In genomic region chr17:49512671-49513085, GRCm38 (mm10) we compare ENCODE assay signal across 9 mouse cellular contexts. TPM values are rescaled to one million over a fixed set of nuclear protein-coding genes. Genes with fewer than 3 reads are reported as not detected.
DNase-seq lines count a peak whose midpoint lies in the region; ATAC-seq and TF ChIP-seq lines count a peak whose summit lies in the region.
"Had no signal": no experiment of that assay in that cellular context is flagged by ENCODE, and none has a peak within 500 bp of the region (broad histone marks: within the 10 kb centered on the region; RNA-seq: fewer than 3 reads in every experiment).

No protein-coding gene starts in this region.

- no peak overlapping the region for H3K4me3 ChIP-seq in neural tube, embryonic 13.5 days
- H3K4me3 ChIP-seq in hindbrain, postnatal 0 days (ENCODE audit: low read length): no peak overlapping the region

- H3K4me1 ChIP-seq in neural tube, embryonic 13.5 days (replicated peaks): peaks cover 17% of the 10 kb centered on the region
- peaks cover 3% of the 10 kb centered on the region; the same call in 1 of the 2 replicates for H3K4me1 ChIP-seq in hindbrain, postnatal 0 days (ENCODE audit: insufficient read depth, low read length)

- H3K27ac ChIP-seq in neural tube, embryonic 13.5 days (replicated peaks): no peak overlapping the region
- no peak overlapping the region for H3K27ac ChIP-seq in hindbrain, postnatal 0 days

- no peaks in the 10 kb centered on the region for H3K9me3 ChIP-seq in neural tube, embryonic 13.5 days
- no peaks in the 10 kb centered on the region for H3K9me3 ChIP-seq in hindbrain, postnatal 0 days (ENCODE audit: low read length)

- WGBS in neural tube, embryonic 13.5 days: 44% methylated on average over 5 of the region's 5 CpGs
- 35% methylated on average over 5 of the region's 5 CpGs for WGBS in hindbrain, postnatal 0 days

- DNase-seq in neural tube, embryonic 10.5 days (ENCODE audit: extremely low spot score, low spot score): no peak
- DNase-seq in hindbrain, postnatal 0 days (ENCODE audit: low spot score): peak; percentile 75
- DNase-seq in lung, postnatal 4 days: peak; percentile 25 to 52
- no peak for DNase-seq in right cerebral cortex, postnatal 14 days
- DNase-seq: thymus, postnatal 36 days had no signal

- no peak for TF ChIP-seq CTCF in hindbrain, postnatal 0 days (IDR thresholded peaks at IDR 0.05; ENCODE audit: low read depth)

- H3K36me3 ChIP-seq in neural tube, embryonic 13.5 days: no peaks in the 10 kb centered on the region
- H3K36me3 ChIP-seq in hindbrain, postnatal 0 days (ENCODE audit: insufficient read depth, low read length): no peaks in the 10 kb centered on the region

- ATAC-seq in neural tube, embryonic 13.5 days (ENCODE audit: low read depth): peak; percentile 76; the same call in 1 of the 2 replicates
- peak; percentile 69 for ATAC-seq in cerebellum, adult (ENCODE audit: insufficient number of reproducible peaks, low FRiP score, low TSS enrichment)
- ATAC-seq in hindbrain, postnatal 0 days: peak; percentile 67
- ATAC-seq in monocyte, adult 5-6 weeks (replicated peaks; ENCODE audit: insufficient number of reproducible peaks, low FRiP score, low TSS enrichment, poor library complexity, severe bottlenecking): no peak
- ATAC-seq in megakaryocyte-erythroid progenitor cell, adult 5-6 weeks (replicated peaks; ENCODE audit: low FRiP score, low TSS enrichment, poor library complexity, severe bottlenecking): no peak

- H3K9ac ChIP-seq in neural tube, embryonic 13.5 days: no peak overlapping the region
- no peak overlapping the region for H3K9ac ChIP-seq in hindbrain, postnatal 0 days (replicated peaks; ENCODE audit: low read length)

- no peak overlapping the region for H3K4me2 ChIP-seq in neural tube, embryonic 13.5 days
- no peak overlapping the region for H3K4me2 ChIP-seq in hindbrain, postnatal 0 days (ENCODE audit: low read depth, low read length)

- H3K27me3 ChIP-seq in neural tube, embryonic 13.5 days: no peaks in the 10 kb centered on the region
- no peaks in the 10 kb centered on the region for H3K27me3 ChIP-seq in hindbrain, postnatal 0 days (ENCODE audit: insufficient read depth, low read length)

RNA-seq across cellular contexts. Expression of gene Daam2, which starts 51.5 kb away (rescaled TPM):
- 6.8 and 7.7 TPM in 2 replicates for polyA plus RNA-seq in neural tube, embryonic 13.5 days (2015; fragmentation: Nextera tagmentation; extraction: Ambion mirVana)
- total RNA-seq in hindbrain, postnatal 0 days (2014; rRNA removed): 12.9 and 24.5 TPM in 2 replicates
- polyA plus RNA-seq in hindbrain, postnatal 0 days (2015; fragmentation: Nextera tagmentation; extraction: Ambion mirVana): 2.2 and 3.2 TPM in 2 replicates
- 0.10 to 0.21 TPM (median 0.19 TPM) in 3 replicates for total RNA-seq in monocyte, adult 5-6 weeks (2017)
- not detected in 2 replicates for total RNA-seq in megakaryocyte-erythroid progenitor cell, adult 5-6 weeks (2014; fragmentation: Nextera tagmentation)
- not detected in 2 replicates for total RNA-seq in megakaryocyte-erythroid progenitor cell, adult 5-6 weeks (2017)

Comparison
In these comparisons a context has a peak if more than half of its experiments do, and no peak if none do; other contexts are left out.
1. ATAC-seq: peak in neural tube, embryonic 13.5 days (single experiment), cerebellum, adult (single experiment) and hindbrain, postnatal 0 days (single experiment); none in monocyte, adult 5-6 weeks (single experiment) and megakaryocyte-erythroid progenitor cell, adult 5-6 weeks (single experiment).
2. DNase-seq: peak in hindbrain, postnatal 0 days (single experiment) and lung, postnatal 4 days (2 of 2); none in neural tube, embryonic 10.5 days (single experiment) and right cerebral cortex, postnatal 14 days (single experiment).
3. RNA of gene Daam2, which starts 51.5 kb away (total RNA-seq): 12.9 to 24.5 TPM in hindbrain, postnatal 0 days; 0.10 to 0.21 TPM in monocyte, adult 5-6 weeks and not detected in megakaryocyte-erythroid progenitor cell, adult 5-6 weeks; every median in the first group is over 10 times any median in the second.